Mouse (Mus musculus): Measurements from ENCODE around the gene Evl. TPM values are rescaled to one million over a fixed set of nuclear protein-coding genes. Genes with fewer than 3 reads are reported as not detected.

Evl gene
- total and polyA plus RNA-seq, 2 experiments from 2014 or later, result 178 to 231 TPM

- Histone ChIP-seq H3K9me3 (ENCODE audit: low read length) (no peaks in the 10 kb centered on the region), H3K27ac (no peak overlapping the region)
These were observed 29.3 kb downstream of the Evl start for GRCm38 (mm10) chr12:108583775-108584174.

GRCm38 (mm10) chr12:108590131-108590530 lies 35.6 kb downstream of the Evl start:
- Histone ChIP-seq H3K4me1 (ENCODE audit: insufficient read depth, low read length) (no peaks in the 10 kb centered on the region), H3K9me3 (ENCODE audit: low read length) (no peaks in the 10 kb centered on the region), H3K27me3 (ENCODE audit: insufficient read depth, low read length) (no peaks in the 10 kb centered on the region), H3K4me3 (ENCODE audit: low read length) (no peak overlapping the region), H3K36me3 (ENCODE audit: insufficient read depth, low read length) (no peaks in the 10 kb centered on the region), H3K9ac (replicated peaks; ENCODE audit: low read length) (no peak overlapping the region), H3K4me2 (ENCODE audit: low read depth, low read length) (no peak overlapping the region), H3K27ac (no peak overlapping the region)
- 89% methylated on average over 2 of the region's 2 CpGs for WGBS
- DNase-seq (ENCODE audit: low spot score) (no peak), ATAC-seq (no peak)
- TF ChIP-seq CTCF (IDR thresholded peaks at IDR 0.05; ENCODE audit: low read depth), result no peak

More at GRCm38 (mm10) chr12:108583775-108584174, 29.3 kb downstream of the Evl start:
- no peak for DNase-seq (ENCODE audit: low spot score)
- ATAC-seq, result no peak
- no peaks in the 10 kb centered on the region for H3K27me3 ChIP-seq (ENCODE audit: insufficient read depth, low read length)
- no peak overlapping the region for H3K4me2 ChIP-seq (ENCODE audit: low read depth, low read length)
- no peak for TF ChIP-seq CTCF (IDR thresholded peaks at IDR 0.05; ENCODE audit: low read depth)
- H3K36me3 ChIP-seq (ENCODE audit: insufficient read depth, low read length), result no peaks in the 10 kb centered on the region
- H3K4me1 ChIP-seq (ENCODE audit: insufficient read depth, low read length), result no peaks in the 10 kb centered on the region
- H3K4me3 ChIP-seq (ENCODE audit: low read length), result no peak overlapping the region
- 84% methylated on average over 1 of the region's 1 CpGs for WGBS
- H3K9ac ChIP-seq (replicated peaks; ENCODE audit: low read length), result no peak overlapping the region

GRCm38 (mm10) chr12:108591586-108591985 lies 37.1 kb downstream of the Evl start:
- H3K4me3 ChIP-seq (ENCODE audit: low read length), result no peak overlapping the region
- DNase-seq (ENCODE audit: low spot score), result no peak
- no peak for TF ChIP-seq CTCF (IDR thresholded peaks at IDR 0.05; ENCODE audit: low read depth)
- no peak for ATAC-seq
- WGBS, result 59% methylated on average over 5 of the region's 5 CpGs
- H3K4me2 ChIP-seq (ENCODE audit: low read depth, low read length), result no peak overlapping the region
- no peaks in the 10 kb centered on the region for H3K9me3 ChIP-seq (ENCODE audit: low read length)
- no peaks in the 10 kb centered on the region for H3K27me3 ChIP-seq (ENCODE audit: insufficient read depth, low read length)
- H3K36me3 ChIP-seq (ENCODE audit: insufficient read depth, low read length), result no peaks in the 10 kb centered on the region
- H3K4me1 ChIP-seq (ENCODE audit: insufficient read depth, low read length), result no peaks in the 10 kb centered on the region
- H3K27ac ChIP-seq, result no peak overlapping the region
- no peak overlapping the region for H3K9ac ChIP-seq (replicated peaks; ENCODE audit: low read length)

- no peak for TF ChIP-seq CTCF (IDR thresholded peaks at IDR 0.05; ENCODE audit: low read depth)
These were observed 38.3 kb downstream of the Evl start for GRCm38 (mm10) chr12:108592866-108593265.

GRCm38 (mm10) chr12:108600864-108601263 lies 46.3 kb downstream of the Evl start:
- no peak overlapping the region for H3K27ac ChIP-seq
- ATAC-seq, result no peak
- H3K27me3 ChIP-seq (ENCODE audit: insufficient read depth, low read length), result no peaks in the 10 kb centered on the region
- peaks cover 9% of the 10 kb centered on the region for H3K4me1 ChIP-seq (ENCODE audit: insufficient read depth, low read length)
- DNase-seq (ENCODE audit: low spot score), result no peak
- no peaks in the 10 kb centered on the region for H3K36me3 ChIP-seq (ENCODE audit: insufficient read depth, low read length)
- no peaks in the 10 kb centered on the region for H3K9me3 ChIP-seq (ENCODE audit: low read length)
- H3K4me2 ChIP-seq (ENCODE audit: low read depth, low read length), result no peak overlapping the region
- H3K9ac ChIP-seq (replicated peaks; ENCODE audit: low read length), result no peak overlapping the region
- H3K4me3 ChIP-seq (ENCODE audit: low read length), result no peak overlapping the region
- TF ChIP-seq CTCF (IDR thresholded peaks at IDR 0.05; ENCODE audit: low read depth), result no peak
- WGBS, result 72% methylated on average over 4 of the region's 4 CpGs

More at GRCm38 (mm10) chr12:108592866-108593265, 38.3 kb downstream of the Evl start:
- H3K9ac ChIP-seq (replicated peaks; ENCODE audit: low read length), result no peak overlapping the region
- no peak overlapping the region for H3K4me3 ChIP-seq (ENCODE audit: low read length)
- H3K4me1 ChIP-seq (ENCODE audit: insufficient read depth, low read length), result no peaks in the 10 kb centered on the region
- no peak overlapping the region for H3K4me2 ChIP-seq (ENCODE audit: low read depth, low read length)
- no peaks in the 10 kb centered on the region for H3K36me3 ChIP-seq (ENCODE audit: insufficient read depth, low read length)
- no peak overlapping the region for H3K27ac ChIP-seq
- DNase-seq (ENCODE audit: low spot score) (no peak), ATAC-seq (no peak)
- 83% methylated on average over 6 of the region's 6 CpGs for WGBS
- no peaks in the 10 kb centered on the region for H3K9me3 ChIP-seq (ENCODE audit: low read length)
- no peaks in the 10 kb centered on the region for H3K27me3 ChIP-seq (ENCODE audit: insufficient read depth, low read length)

GRCm38 (mm10) chr12:108601326-108601725 lies 46.8 kb downstream of the Evl start:
- no peak overlapping the region for H3K27ac ChIP-seq
- WGBS, result 61% methylated on average over 8 of the region's 8 CpGs
- no peak for TF ChIP-seq CTCF (IDR thresholded peaks at IDR 0.05; ENCODE audit: low read depth)
- H3K4me2 ChIP-seq (ENCODE audit: low read depth, low read length), result no peak overlapping the region
- no peaks in the 10 kb centered on the region for H3K9me3 ChIP-seq (ENCODE audit: low read length)
- H3K4me1 ChIP-seq (ENCODE audit: insufficient read depth, low read length), result peaks cover 9% of the 10 kb centered on the region
- H3K27me3 ChIP-seq (ENCODE audit: insufficient read depth, low read length), result no peaks in the 10 kb centered on the region
- no peak overlapping the region for H3K9ac ChIP-seq (replicated peaks; ENCODE audit: low read length)
- no peak for DNase-seq (ENCODE audit: low spot score)
- ATAC-seq, result no peak
- no peaks in the 10 kb centered on the region for H3K36me3 ChIP-seq (ENCODE audit: insufficient read depth, low read length)
- no peak overlapping the region for H3K4me3 ChIP-seq (ENCODE audit: low read length)

GRCm38 (mm10) chr12:108604546-108604945 lies 50.0 kb downstream of the Evl start:
- Histone ChIP-seq H3K9me3 (ENCODE audit: low read length) (no peaks in the 10 kb centered on the region), H3K4me1 (ENCODE audit: insufficient read depth, low read length) (peaks cover 21% of the 10 kb centered on the region), H3K4me3 (ENCODE audit: low read length) (no peak overlapping the region), H3K27ac (peak overlapping the region; percentile 36; the same call in 1 of the 2 replicates), H3K4me2 (ENCODE audit: low read depth, low read length) (no peak overlapping the region), H3K9ac (replicated peaks; ENCODE audit: low read length) (no peak overlapping the region), H3K36me3 (ENCODE audit: insufficient read depth, low read length) (no peaks in the 10 kb centered on the region), H3K27me3 (ENCODE audit: insufficient read depth, low read length) (no peaks in the 10 kb centered on the region)
- TF ChIP-seq CTCF (IDR thresholded peaks at IDR 0.05; ENCODE audit: low read depth), result no peak
- DNase-seq (ENCODE audit: low spot score), result no peak
- ATAC-seq, result no peak

All from hindbrain, postnatal 0 days (tissue).